Mouse (Mus musculus): ENCODE measurements around the gene Tubg2.
"Not testable (repeated sequence)": the region's sequence is repeated elsewhere in the genome, so short reads cannot be mapped to it uniquely, and the experiment has no call there.

Gene Tubg2

DNA sequence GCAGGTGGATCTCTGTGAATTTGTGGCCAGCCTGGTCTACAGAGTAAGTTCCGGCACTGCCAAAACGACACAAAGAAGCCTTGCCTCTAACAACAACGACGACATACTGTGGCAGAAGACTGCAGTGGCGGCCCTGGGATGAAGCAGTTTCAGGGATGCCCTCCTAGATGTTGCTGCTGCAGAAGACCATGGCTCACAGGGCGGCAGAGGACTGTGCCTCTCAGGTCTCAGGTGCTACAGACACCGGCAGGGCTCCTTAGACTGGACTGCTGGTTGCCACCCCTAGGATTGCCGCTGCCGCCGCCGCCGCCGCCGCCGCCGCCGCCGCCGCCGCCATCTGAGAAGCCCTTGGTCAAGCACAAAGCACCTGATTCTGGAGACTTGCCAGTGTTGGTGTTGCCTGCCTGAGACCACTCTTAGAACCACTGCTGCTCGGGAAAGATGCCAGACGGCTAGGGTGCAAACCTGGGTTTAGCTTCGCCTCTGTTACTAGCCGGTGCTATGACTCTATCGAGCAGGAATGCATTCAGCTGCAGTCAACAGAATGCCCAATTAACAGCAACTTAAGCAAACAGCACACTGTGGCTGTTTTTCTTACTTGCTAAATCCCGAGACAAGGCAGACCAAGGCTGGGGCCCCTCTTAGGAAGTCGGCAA is 15.4 kb upstream of the Tubg2 start:
- DNase-seq (ENCODE audit: low spot score) = no peak

DNA sequence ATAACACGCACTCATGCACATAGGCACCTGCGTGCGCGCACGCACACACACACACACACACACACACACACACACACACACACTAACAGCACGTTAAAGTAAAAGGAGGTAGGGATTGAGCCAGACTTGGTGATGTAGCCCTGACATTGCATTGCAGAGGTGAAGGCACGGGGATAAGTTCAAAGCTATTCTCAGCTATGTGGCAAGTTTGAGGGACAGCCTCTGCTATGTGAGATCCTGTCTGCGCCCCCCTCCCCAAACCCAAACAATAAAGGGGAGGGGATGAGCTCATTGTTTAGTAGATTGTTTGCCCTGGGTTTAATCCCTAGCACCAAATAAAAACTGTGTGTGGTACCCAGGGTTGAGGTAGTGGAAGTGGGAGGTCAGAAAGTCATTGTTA is 14.6 kb upstream of the Tubg2 start:
- DNase-seq (ENCODE audit: low spot score) = no peak

GRCm38 (mm10) chr11:101142215-101142967 is 13.3 kb upstream of the Tubg2 start:
- DNase-seq (ENCODE audit: low spot score) = no peak

DNA sequence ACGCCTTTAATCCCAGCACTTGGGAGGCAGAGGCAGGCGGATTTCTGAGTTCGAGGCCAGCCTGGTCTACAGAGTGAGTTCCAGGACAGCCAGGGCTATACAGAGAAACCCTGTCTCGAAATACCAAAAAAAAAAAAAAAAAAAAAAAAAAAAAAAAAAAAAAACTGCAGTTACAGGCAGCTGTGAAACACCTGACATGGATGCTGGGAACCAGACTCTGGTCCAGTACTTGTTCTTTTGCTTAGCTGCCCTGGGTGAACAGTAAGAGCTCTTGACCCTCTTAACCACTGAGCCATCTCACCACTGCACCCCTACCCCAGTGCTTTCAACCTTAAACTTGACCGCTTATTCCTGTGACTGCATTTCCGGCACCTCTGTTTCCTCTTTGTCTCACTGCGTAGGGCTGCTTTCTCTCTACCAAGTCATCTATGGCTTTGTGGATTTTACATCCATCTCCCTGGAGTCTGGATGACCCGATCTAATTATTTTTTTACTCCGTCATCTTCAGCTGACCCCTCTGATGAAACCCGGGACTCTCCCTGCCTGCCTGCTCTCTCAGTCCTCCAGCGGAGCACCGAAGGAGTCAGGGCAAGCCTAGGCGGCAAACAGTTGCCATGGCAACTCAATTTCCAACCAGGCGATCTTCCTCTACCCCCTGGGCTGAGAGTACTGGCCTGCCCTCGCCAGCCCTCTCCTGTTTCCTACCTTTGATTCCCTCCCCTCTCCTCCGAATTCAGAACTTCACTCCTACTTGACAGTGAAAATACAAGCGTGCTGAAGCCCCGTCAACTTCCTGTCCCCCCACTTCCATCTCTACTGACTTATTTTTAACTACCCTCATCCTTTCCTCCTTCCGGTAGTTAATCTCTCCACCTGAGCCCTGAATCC is 12.1 kb upstream of the Tubg2 start:
- DNase-seq (ENCODE audit: low spot score) = no peak

- no peak for DNase-seq (ENCODE audit: low spot score)
These were observed 9.3 kb upstream of the Tubg2 start for GRCm38 (mm10) chr11:101146377-101146776.

GRCm38 (mm10) chr11:101148751-101149150 is 7.0 kb upstream of the Tubg2 start:
- no peak for DNase-seq (ENCODE audit: low spot score)

GRCm38 (mm10) chr11:101149178-101150105 is 6.3 kb upstream of the Tubg2 start:
- no peak for DNase-seq (ENCODE audit: low spot score)

DNA sequence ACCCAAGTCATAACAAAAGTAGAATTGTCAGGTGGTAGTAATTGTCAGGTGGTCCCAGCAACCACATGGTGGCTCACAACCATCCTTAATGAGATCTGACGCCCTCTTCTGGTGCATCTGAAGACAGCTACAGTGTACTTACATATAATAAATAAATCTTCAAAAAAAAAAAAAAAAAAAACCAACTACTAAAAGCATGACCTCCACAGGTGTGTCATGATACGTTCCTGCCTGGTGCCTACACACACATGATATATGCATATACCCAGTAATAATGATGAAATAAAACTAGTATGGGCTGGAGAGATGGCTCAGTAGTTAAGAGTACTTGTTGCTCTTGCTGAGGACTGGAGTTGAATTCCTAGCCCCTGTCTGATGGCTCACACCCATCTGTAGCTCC is 4.6 kb upstream of the Tubg2 start:
- no peak for DNase-seq (ENCODE audit: low spot score)

DNA sequence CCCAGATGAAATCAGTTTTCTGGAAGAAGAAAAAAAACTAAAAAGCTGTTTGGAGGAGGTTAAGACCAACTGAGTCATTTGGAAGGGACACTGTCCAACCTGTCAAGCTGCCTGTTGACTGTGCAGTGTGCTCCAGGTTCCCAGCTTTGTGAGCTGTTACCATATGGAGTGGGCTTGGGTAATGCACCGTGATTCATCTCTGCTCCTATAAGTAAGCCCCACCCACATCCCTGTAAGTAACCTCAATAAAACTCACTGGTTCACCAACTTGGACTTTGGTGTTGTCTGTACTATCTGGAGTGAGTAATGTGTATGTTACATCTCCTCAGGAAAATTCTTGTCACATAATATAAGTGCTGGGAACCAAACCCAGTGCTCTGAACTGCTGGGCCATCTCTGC is 2.9 kb upstream of the Tubg2 start:
- no peak for DNase-seq (ENCODE audit: low spot score)

DNA sequence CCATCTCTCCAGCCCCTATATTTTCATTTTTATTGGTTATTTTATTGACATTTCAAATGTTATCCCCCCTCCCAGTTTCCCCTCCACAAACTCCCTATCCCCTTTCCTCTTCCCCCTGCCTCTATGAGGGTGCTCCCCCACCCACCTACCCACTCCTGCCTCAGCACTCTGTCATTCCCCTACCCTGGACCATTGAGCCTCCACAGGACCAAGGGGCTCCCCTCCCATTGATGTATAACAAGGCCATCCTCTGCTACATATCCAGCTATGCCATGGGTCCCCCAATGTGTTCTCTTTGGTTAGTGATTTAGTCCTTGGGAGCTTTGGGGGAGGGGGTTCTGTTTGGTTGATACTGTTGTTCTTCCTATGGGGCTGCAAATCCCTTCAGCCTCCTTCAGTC is 1.1 kb upstream of the Tubg2 start:
- no peak for DNase-seq (ENCODE audit: low spot score)

DNA sequence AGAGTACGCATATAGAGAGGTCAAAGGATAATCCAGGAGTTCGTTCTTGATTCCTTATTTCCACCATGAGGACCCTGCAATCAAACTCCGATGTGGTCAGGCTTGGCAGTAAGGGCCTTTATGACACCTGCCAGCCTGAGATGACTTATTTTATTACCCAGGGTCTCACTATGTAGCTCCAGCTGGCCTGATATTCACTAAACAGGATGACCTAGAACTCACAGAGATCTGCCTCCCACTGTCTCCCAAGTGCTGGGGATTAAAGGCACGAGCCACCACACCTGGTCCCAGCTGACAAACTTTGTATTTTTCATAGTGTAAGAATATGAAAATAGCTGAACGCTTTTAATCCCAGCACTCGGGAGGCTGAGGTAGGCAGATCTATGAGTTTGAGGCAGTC is 556 bp upstream of the Tubg2 start:
- DNase-seq (ENCODE audit: low spot score) = no peak

- DNase-seq (ENCODE audit: low spot score) = not testable (repeated sequence)
These were observed 4.4 kb downstream of the Tubg2 start for GRCm38 (mm10) chr11:101160151-101160550.

- DNase-seq (ENCODE audit: low spot score) = not testable (repeated sequence)
These were observed 5.3 kb downstream of the Tubg2 start for GRCm38 (mm10) chr11:101160981-101161505.

DNA sequence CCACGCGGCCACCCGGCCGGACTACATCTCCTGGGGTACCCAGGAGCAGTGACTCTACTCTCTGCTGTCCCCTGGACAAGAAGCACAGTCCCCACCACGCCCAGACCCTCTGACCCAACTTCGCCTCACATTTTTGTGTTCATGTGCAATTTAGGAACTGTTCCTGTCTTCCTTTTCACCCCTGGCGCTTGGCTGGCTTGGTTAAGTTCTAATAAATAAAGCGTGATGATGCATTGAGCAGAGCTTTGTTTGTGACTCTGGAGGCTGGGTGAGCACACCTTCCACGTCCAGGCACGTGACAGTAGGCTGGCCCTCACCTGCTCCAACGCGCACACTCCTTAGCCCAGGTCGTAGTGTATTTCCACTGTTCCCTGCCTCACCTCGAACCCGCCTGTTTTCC is 5.8 kb downstream of the Tubg2 start:
- DNase-seq (ENCODE audit: low spot score) = no peak

GRCm38 (mm10) chr11:101162301-101162700 is 6.6 kb downstream of the Tubg2 start:
- DNase-seq (ENCODE audit: low spot score) = no peak

DNA sequence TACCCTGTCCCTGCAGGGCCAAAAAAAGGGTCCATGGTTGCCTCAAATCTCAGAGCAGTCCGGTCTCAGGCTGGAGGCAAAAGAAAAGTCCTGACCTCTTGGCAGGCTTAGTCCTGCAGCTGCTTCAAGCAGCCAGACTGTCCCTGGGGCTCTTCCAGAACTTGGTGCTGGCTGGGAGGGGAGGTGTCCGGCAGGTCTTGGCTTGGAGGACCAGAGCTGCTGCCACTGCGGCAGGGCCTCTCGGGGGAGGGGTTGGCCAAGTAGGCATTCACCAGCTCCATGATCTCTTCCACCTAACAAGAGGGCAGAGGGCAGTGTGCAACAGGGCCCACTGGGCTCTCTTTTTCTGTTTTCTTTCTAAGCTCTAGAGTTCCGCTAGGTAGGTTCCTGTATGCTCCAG is 7.1 kb downstream of the Tubg2 start:
- no peak for DNase-seq (ENCODE audit: low spot score)

DNA sequence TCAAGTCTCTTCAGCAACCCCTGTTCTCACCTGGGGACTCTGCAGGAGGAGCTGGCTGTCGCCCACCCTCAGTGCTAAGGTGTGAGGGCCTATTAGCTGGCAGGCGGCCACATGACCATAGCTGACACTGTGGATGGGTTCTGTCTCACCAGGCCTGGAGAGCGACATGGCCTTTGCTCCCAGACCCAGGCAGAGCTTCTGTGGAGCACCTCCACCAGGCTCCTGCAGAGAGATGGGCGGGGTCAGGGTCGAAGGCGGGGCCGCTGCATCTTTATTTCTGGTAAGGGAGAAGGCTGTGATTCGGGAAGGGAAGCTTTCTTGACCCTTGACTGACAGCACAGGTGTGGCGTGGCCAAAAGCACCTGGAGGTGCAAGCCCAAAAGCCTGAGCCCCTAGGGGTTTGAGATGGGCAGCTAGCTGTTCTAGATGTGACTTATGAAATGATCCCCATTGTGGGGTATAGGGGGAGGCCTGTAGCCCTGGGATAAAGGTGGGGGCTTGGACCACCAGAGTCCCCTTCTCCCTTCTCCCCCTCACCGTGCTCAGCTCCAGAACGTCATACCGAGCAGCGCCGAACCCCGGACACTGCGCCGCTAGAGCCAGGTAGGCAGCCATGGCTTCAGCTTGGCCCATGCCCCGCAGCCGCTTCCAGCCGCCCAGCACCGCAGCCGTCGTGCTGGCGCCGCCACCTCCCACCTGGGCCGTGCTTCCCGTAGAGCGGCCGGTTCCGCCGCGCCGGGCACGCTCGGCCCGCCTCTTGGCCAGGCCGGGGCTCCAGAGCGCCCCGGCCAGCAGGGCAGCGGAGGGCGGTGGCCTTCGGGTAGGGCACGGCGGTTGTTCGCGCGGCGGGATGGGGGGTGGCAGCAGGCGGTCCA is 8.0 kb downstream of the Tubg2 start:
- DNase-seq (ENCODE audit: low spot score) = no peak

- no peak for DNase-seq (ENCODE audit: low spot score)
These were observed 8.6 kb downstream of the Tubg2 start for GRCm38 (mm10) chr11:101164351-101164665.

- DNase-seq (ENCODE audit: low spot score) = no peak
These were observed 9.2 kb downstream of the Tubg2 start for GRCm38 (mm10) chr11:101164677-101165580.

DNA sequence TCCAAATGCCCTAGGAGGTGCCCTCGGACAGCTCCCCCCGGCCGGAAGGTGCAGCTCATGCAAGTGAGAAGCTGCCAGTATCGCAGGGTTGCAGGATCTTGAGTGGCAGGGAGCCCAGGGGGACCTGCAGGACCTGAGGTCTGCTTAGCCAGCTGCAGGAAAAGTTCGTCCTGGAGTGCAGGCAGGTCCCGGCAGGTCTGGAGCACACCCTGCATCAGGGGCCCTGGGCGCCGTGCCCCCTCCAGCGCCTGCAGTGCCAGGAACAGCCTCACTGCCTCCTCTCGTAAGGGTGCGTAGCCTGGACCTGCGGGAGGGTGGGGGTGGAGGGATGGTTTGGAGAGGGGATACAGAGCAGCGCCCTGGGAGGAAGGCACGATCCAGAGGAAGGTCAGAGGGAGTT is 10.7 kb downstream of the Tubg2 start:
- DNase-seq (ENCODE audit: low spot score) = no peak

Data from c-Kit-positive CD71-positive TER-119-positive erythroid progenitor cells, embryonic 14.5 days (primary cell).